Mouse (Mus musculus) heart, postnatal 0 days (tissue): ENCODE measurements around the gene Galnt10.

ENCODE experiments used
- CTCF ChIP-seq: IDR thresholded peaks from 2 replicates; pipeline ENCODE4 v1.5.1; 2016; ENCODE audit warnings: antibody characterized with exemption, control low read depth, low read depth
- EP300 ChIP-seq: IDR thresholded peaks from 2 replicates; pipeline ENCODE4 v1.6.1; 2016; ENCODE audit warnings: antibody characterized with exemption, low read depth

DNA sequence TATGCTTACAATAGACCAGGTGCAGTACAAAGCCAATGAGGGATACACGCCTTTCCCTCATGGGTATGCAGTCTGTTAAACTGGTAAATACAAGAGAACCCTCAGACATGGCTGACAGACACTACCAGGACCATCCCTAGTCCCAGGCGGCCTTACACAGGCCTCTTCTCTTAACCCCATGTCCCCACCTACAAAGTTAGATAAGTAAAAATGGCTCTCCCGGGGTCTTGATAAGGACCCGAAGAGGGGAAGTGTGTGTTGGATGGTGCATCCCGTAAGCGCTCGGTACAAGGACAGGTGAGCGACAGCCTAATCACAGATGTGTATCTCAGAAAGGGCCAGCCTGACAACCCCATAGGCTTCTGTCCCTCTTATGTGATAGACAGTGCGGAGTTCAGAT is 42.0 kb downstream of the Galnt10 start:
- TF ChIP-seq EP300 (no peak), CTCF (no peak)
